Comparison of ENCODE assay signal across 10 mouse cellular contexts in genomic region chr9:53268731-53269465, GRCm38 (mm10). TPM values are rescaled to one million over a fixed set of nuclear protein-coding genes. Genes with fewer than 3 reads are reported as not detected.
DNase-seq lines count a peak whose midpoint lies in the region; ATAC-seq and TF ChIP-seq lines count a peak whose summit lies in the region.
"Had no signal": no experiment of that assay in that cellular context is flagged by ENCODE, and none has a peak within 500 bp of the region (broad histone marks: within the 10 kb centered on the region; RNA-seq: fewer than 3 reads in every experiment).

No protein-coding gene starts in this region.

- 59% methylated on average over 5 of the region's 5 CpGs for WGBS in forebrain, postnatal 0 days
- 73% methylated on average over 5 of the region's 5 CpGs for WGBS in forebrain, embryonic 15.5 days
- 82% methylated on average over 5 of the region's 5 CpGs for WGBS in midbrain, postnatal 0 days
- 76% methylated on average over 5 of the region's 5 CpGs for WGBS in midbrain, embryonic 16.5 days
- 61% methylated on average over 5 of the region's 5 CpGs for WGBS in embryonic facial prominence, embryonic 14.5 days

- no peak overlapping the region for H3K27ac ChIP-seq in forebrain, postnatal 0 days (ENCODE audit: low read depth, low read length)
- H3K27ac ChIP-seq in forebrain, embryonic 15.5 days (replicated peaks) = no peak overlapping the region
- no peak overlapping the region for H3K27ac ChIP-seq in midbrain, postnatal 0 days (ENCODE audit: low read depth, low read length)
- H3K27ac ChIP-seq in midbrain, embryonic 16.5 days (ENCODE audit: low read length) = no peak overlapping the region
- no peak overlapping the region for H3K27ac ChIP-seq in embryonic facial prominence, embryonic 14.5 days (replicated peaks; ENCODE audit: low read depth, low read length)
- H3K27ac ChIP-seq: neural tube, embryonic 12.5 days had no signal

- H3K36me3 ChIP-seq in forebrain, postnatal 0 days (ENCODE audit: insufficient read depth) = no peaks in the 10 kb centered on the region
- H3K36me3 ChIP-seq in forebrain, embryonic 15.5 days = no peaks in the 10 kb centered on the region
- H3K36me3 ChIP-seq in midbrain, postnatal 0 days (ENCODE audit: insufficient read depth, low read length) = no peaks in the 10 kb centered on the region
- H3K36me3 ChIP-seq in midbrain, embryonic 16.5 days (ENCODE audit: control insufficient read depth, insufficient read depth, low read length) = no peaks in the 10 kb centered on the region
- no peaks in the 10 kb centered on the region for H3K36me3 ChIP-seq in embryonic facial prominence, embryonic 14.5 days (ENCODE audit: control insufficient read depth, insufficient read depth, low read length)
- H3K36me3 ChIP-seq: neural tube, embryonic 12.5 days had no signal

- H3K4me3 ChIP-seq in forebrain, postnatal 0 days (ENCODE audit: low read depth, low read length) = no peak overlapping the region
- H3K4me3 ChIP-seq in forebrain, embryonic 15.5 days = no peak overlapping the region
- no peak overlapping the region for H3K4me3 ChIP-seq in midbrain, postnatal 0 days (ENCODE audit: low read depth, low read length)
- no peak overlapping the region for H3K4me3 ChIP-seq in midbrain, embryonic 16.5 days (ENCODE audit: low read depth, low read length)
- no peak overlapping the region for H3K4me3 ChIP-seq in embryonic facial prominence, embryonic 14.5 days (ENCODE audit: low read depth, low read length)
- H3K4me3 ChIP-seq: erythroblast, embryonic 14.5 days; neural tube, embryonic 12.5 days had no signal

- ATAC-seq in forebrain, postnatal 0 days = no peak
- ATAC-seq in forebrain, embryonic 15.5 days (replicated peaks) = no peak
- no peak for ATAC-seq in midbrain, postnatal 0 days (ENCODE audit: low FRiP score)
- ATAC-seq in midbrain, embryonic 16.5 days = no peak
- no peak for ATAC-seq in embryonic facial prominence, embryonic 14.5 days (ENCODE audit: low read depth)

- no peaks in the 10 kb centered on the region for H3K27me3 ChIP-seq in forebrain, postnatal 0 days (ENCODE audit: insufficient read depth, low read length)
- no peaks in the 10 kb centered on the region for H3K27me3 ChIP-seq in forebrain, embryonic 15.5 days
- H3K27me3 ChIP-seq in midbrain, postnatal 0 days (ENCODE audit: insufficient read depth, low read length) = no peaks in the 10 kb centered on the region
- no peaks in the 10 kb centered on the region for H3K27me3 ChIP-seq in midbrain, embryonic 16.5 days (ENCODE audit: control insufficient read depth, insufficient read depth, low read depth, low read length)
- no peaks in the 10 kb centered on the region for H3K27me3 ChIP-seq in embryonic facial prominence, embryonic 14.5 days (replicated peaks; ENCODE audit: control insufficient read depth, insufficient read depth, low read length)
- H3K27me3 ChIP-seq: neural tube, embryonic 12.5 days had no signal

- DNase-seq in forebrain, postnatal 0 days = peak; percentile 4
- peak; percentile 53 for DNase-seq in midbrain, postnatal 0 days (ENCODE audit: low spot score)
- peak; percentile 55 for DNase-seq in embryonic facial prominence, embryonic 14.5 days (ENCODE audit: low spot score)
- DNase-seq in naive thymus-derived CD4-positive, alpha-beta T cell, adult 2 months (ENCODE audit: low read depth) = peak; percentile 28
- DNase-seq in ovary, postnatal 14 days (ENCODE audit: low spot score) = no peak
- DNase-seq in thymus, postnatal 0 days (ENCODE audit: low spot score) = no peak

- TF ChIP-seq CTCF in forebrain, postnatal 0 days (IDR thresholded peaks at IDR 0.05; ENCODE audit: low read depth) = peak; percentile 51
- TF ChIP-seq CTCF in midbrain, postnatal 0 days (IDR thresholded peaks at IDR 0.05) = peak; percentile 63

- no peaks in the 10 kb centered on the region for H3K9me3 ChIP-seq in forebrain, postnatal 0 days (ENCODE audit: low read length)
- H3K9me3 ChIP-seq in forebrain, embryonic 15.5 days = no peaks in the 10 kb centered on the region
- H3K9me3 ChIP-seq in midbrain, postnatal 0 days (ENCODE audit: low read length) = no peaks in the 10 kb centered on the region
- no peaks in the 10 kb centered on the region for H3K9me3 ChIP-seq in midbrain, embryonic 16.5 days (replicated peaks; ENCODE audit: control insufficient read depth, low read length, poor library complexity, severe bottlenecking)
- no peaks in the 10 kb centered on the region for H3K9me3 ChIP-seq in embryonic facial prominence, embryonic 14.5 days (ENCODE audit: control insufficient read depth, low read length)
- H3K9me3 ChIP-seq: neural tube, embryonic 12.5 days had no signal

- no peak overlapping the region for H3K9ac ChIP-seq in forebrain, postnatal 0 days
- H3K9ac ChIP-seq in forebrain, embryonic 15.5 days (replicated peaks) = no peak overlapping the region
- no peak overlapping the region for H3K9ac ChIP-seq in midbrain, postnatal 0 days (replicated peaks; ENCODE audit: low read length, poor library complexity, severe bottlenecking)
- H3K9ac ChIP-seq in midbrain, embryonic 16.5 days (ENCODE audit: low read depth, low read length) = no peak overlapping the region
- H3K9ac ChIP-seq in embryonic facial prominence, embryonic 14.5 days (ENCODE audit: low read depth, low read length) = no peak overlapping the region
- H3K9ac ChIP-seq: neural tube, embryonic 12.5 days had no signal

- H3K4me1 ChIP-seq in forebrain, postnatal 0 days (ENCODE audit: insufficient read depth) = no peaks in the 10 kb centered on the region
- no peaks in the 10 kb centered on the region for H3K4me1 ChIP-seq in forebrain, embryonic 15.5 days
- H3K4me1 ChIP-seq in midbrain, postnatal 0 days (ENCODE audit: insufficient read depth, low read length) = no peaks in the 10 kb centered on the region
- H3K4me1 ChIP-seq in midbrain, embryonic 16.5 days (ENCODE audit: control insufficient read depth, insufficient read depth, low read length) = no peaks in the 10 kb centered on the region
- H3K4me1 ChIP-seq in embryonic facial prominence, embryonic 14.5 days (ENCODE audit: control insufficient read depth, insufficient read depth, low read length) = no peaks in the 10 kb centered on the region
- H3K4me1 ChIP-seq: neural tube, embryonic 12.5 days had no signal

- no peak overlapping the region for H3K4me2 ChIP-seq in forebrain, postnatal 0 days (ENCODE audit: low read depth)
- no peak overlapping the region for H3K4me2 ChIP-seq in forebrain, embryonic 15.5 days (replicated peaks)
- no peak overlapping the region for H3K4me2 ChIP-seq in midbrain, postnatal 0 days (ENCODE audit: low read depth, low read length, poor library complexity, severe bottlenecking)
- no peak overlapping the region for H3K4me2 ChIP-seq in midbrain, embryonic 16.5 days (ENCODE audit: low read length)
- no peak overlapping the region for H3K4me2 ChIP-seq in embryonic facial prominence, embryonic 14.5 days (ENCODE audit: low read depth, low read length)
- H3K4me2 ChIP-seq: neural tube, embryonic 12.5 days had no signal

RNA-seq across cellular contexts. Expression of gene Ddx10, which starts 21.0 kb away (rescaled TPM):
- total RNA-seq in forebrain, postnatal 0 days (2014; rRNA removed) = 12.6 and 15.2 TPM in 2 replicates
- 14.8 and 18.2 TPM in 2 replicates for polyA plus RNA-seq in forebrain, postnatal 0 days (2015; fragmentation: Nextera tagmentation; extraction: Ambion mirVana)
- polyA plus RNA-seq in forebrain, embryonic 15.5 days (2015; fragmentation: Nextera tagmentation; extraction: Ambion mirVana) = 23.7 and 24.2 TPM in 2 replicates
- 10.0 and 10.9 TPM in 2 replicates for total RNA-seq in midbrain, postnatal 0 days (2014; rRNA removed)
- polyA plus RNA-seq in midbrain, postnatal 0 days (2015; fragmentation: Nextera tagmentation; extraction: Ambion mirVana) = 18.2 and 19.3 TPM in 2 replicates
- 24.8 and 25.6 TPM in 2 replicates for polyA plus RNA-seq in midbrain, embryonic 16.5 days (2015; fragmentation: Nextera tagmentation; extraction: Ambion mirVana)
- polyA plus RNA-seq in embryonic facial prominence, embryonic 14.5 days (2014; fragmentation: Nextera tagmentation; extraction: Ambion mirVana) = 24.6 and 25.8 TPM in 2 replicates
- 43.0 and 43.2 TPM in 2 replicates for polyA plus RNA-seq in thymus, postnatal 0 days (2015; fragmentation: Nextera tagmentation; extraction: Ambion mirVana)

RNA-seq across cellular contexts. Expression of gene Exph5, which starts 32.6 kb away (rescaled TPM):
- 0.46 and 0.48 TPM in 2 replicates for total RNA-seq in forebrain, postnatal 0 days (2014; rRNA removed)
- 0.10 and 0.25 TPM in 2 replicates for polyA plus RNA-seq in forebrain, postnatal 0 days (2015; fragmentation: Nextera tagmentation; extraction: Ambion mirVana)
- 0.09 and 0.11 TPM in 2 replicates for polyA plus RNA-seq in forebrain, embryonic 15.5 days (2015; fragmentation: Nextera tagmentation; extraction: Ambion mirVana)
- 1.1 and 1.3 TPM in 2 replicates for total RNA-seq in midbrain, postnatal 0 days (2014; rRNA removed)
- polyA plus RNA-seq in midbrain, postnatal 0 days (2015; fragmentation: Nextera tagmentation; extraction: Ambion mirVana) = 0.16 and 0.20 TPM in 2 replicates
- 0.27 and 0.39 TPM in 2 replicates for polyA plus RNA-seq in midbrain, embryonic 16.5 days (2015; fragmentation: Nextera tagmentation; extraction: Ambion mirVana)
- polyA plus RNA-seq in embryonic facial prominence, embryonic 14.5 days (2014; fragmentation: Nextera tagmentation; extraction: Ambion mirVana) = 1.4 and 1.7 TPM in 2 replicates
- 0.46 and 0.49 TPM in 2 replicates for polyA plus RNA-seq in thymus, postnatal 0 days (2015; fragmentation: Nextera tagmentation; extraction: Ambion mirVana)
- polyA plus RNA-seq: erythroblast, embryonic 14.5 days had no signal

Comparison
In these comparisons a context has a peak if more than half of its experiments do, and no peak if none do; other contexts are left out.
1. DNase-seq: peak in forebrain, postnatal 0 days (single experiment), midbrain, postnatal 0 days (single experiment), embryonic facial prominence, embryonic 14.5 days (single experiment) and naive thymus-derived CD4-positive, alpha-beta T cell, adult 2 months (single experiment); none in ovary, postnatal 14 days (single experiment) and thymus, postnatal 0 days (single experiment).